Mouse (Mus musculus) CH12.LX (cell line): ENCODE measurements around the gene Dmbx1. TPM values are rescaled to one million over a fixed set of nuclear protein-coding genes. Genes with fewer than 3 reads are reported as not detected.

Source experiments
- DNase-seq: peaks from one replicate; pipeline ENCODE4 v3.0.0-alpha.2; 2013; ENCODE audit errors: extremely low read depth
- H3K27ac ChIP-seq: 2 replicates; pipeline ENCODE4 v1.5.1; 2012; ENCODE audit warnings: low read depth, mild to moderate bottlenecking, control low read depth, moderate library complexity; ENCODE audit not compliant: insufficient read depth
- H3K27me3 ChIP-seq: replicated peaks from 2 replicates; pipeline ENCODE3; 2012; ENCODE audit warnings: inconsistent platforms
- H3K36me3 ChIP-seq, 2 experiments: replicated peaks in 1 of 2; 2 replicates each; pipeline versions ENCODE3 to v1.6.1; 2012; ENCODE audit warnings: inconsistent platforms in 1 of 2, low read length in 1 of 2, mild to moderate bottlenecking in 1 of 2, mixed read lengths in 1 of 2, moderate library complexity in 1 of 2; ENCODE audit not compliant: control insufficient read depth in 1 of 2, insufficient read depth in 1 of 2
- H3K4me1 ChIP-seq, 2 experiments: 2 replicates each; pipeline ENCODE4 v1.6.1; 2012; ENCODE audit warnings: inconsistent platforms in 1 of 2, moderate library complexity in 1 of 2; ENCODE audit not compliant: insufficient read depth in 2 of 2, control insufficient read depth in 1 of 2
- H3K4me2 ChIP-seq: 2 replicates; pipeline ENCODE4 v1.6.1; 2012; ENCODE audit warnings: low read depth, mild to moderate bottlenecking, control low read depth; ENCODE audit not compliant: poor library complexity, insufficient read depth, severe bottlenecking
- H3K4me3 ChIP-seq, 3 experiments: fragments of 150-350 bp in 1 of 3; sonication (generic) in 1 of 3; replicated peaks in 1 of 3; 2 replicates each; pipeline versions ENCODE3 to v1.5.1; 2011 to 2012; ENCODE audit warnings: low read depth in 2 of 3, low read length in 2 of 3, mild to moderate bottlenecking in 2 of 3, moderate library complexity in 2 of 3, control low read depth in 1 of 3, improper control_type of control experiment in 1 of 3, inconsistent platforms in 1 of 3, mixed read lengths in 1 of 3; ENCODE audit not compliant: poor library complexity in 1 of 3
- H3K79me2 ChIP-seq: replicated peaks from 2 replicates; pipeline ENCODE4 v1.6.1; 2012; ENCODE audit warnings: mild to moderate bottlenecking, moderate library complexity; ENCODE audit not compliant: control insufficient read depth, poor library complexity, insufficient read depth, severe bottlenecking; ENCODE audit errors: extremely low read depth
- H3K9ac ChIP-seq: 2 replicates; pipeline ENCODE4 v1.6.1; 2012; ENCODE audit warnings: low read depth, mild to moderate bottlenecking, control low read depth, moderate library complexity; ENCODE audit not compliant: insufficient read depth
- H3K9me3 ChIP-seq: replicated peaks from 2 replicates; pipeline ENCODE3; 2012; ENCODE audit warnings: low read length, inconsistent platforms, mixed read lengths
- CTCF ChIP-seq, 2 experiments: IDR thresholded peaks in 1 of 2; conservative IDR thresholded peaks in 1 of 2; 2 replicates each; pipeline ENCODE4 v1.5.1; 2011 to 2012; ENCODE audit warnings: low read depth in 2 of 2, low read length in 2 of 2, improper control_type of control experiment in 1 of 2, inconsistent platforms in 1 of 2, mild to moderate bottlenecking in 1 of 2, moderate library complexity in 1 of 2
- ELF1 ChIP-seq: IDR thresholded peaks from 2 replicates; pipeline ENCODE4 v1.6.1; 2014; ENCODE audit warnings: low read depth, mild to moderate bottlenecking, inconsistent platforms, low read length, improper control_type of control experiment
- EP300 ChIP-seq: IDR thresholded peaks from 2 replicates; pipeline ENCODE4 v1.6.1; 2011; ENCODE audit warnings: low read length, improper control_type of control experiment
- GABPA ChIP-seq: IDR thresholded peaks from 2 replicates; pipeline ENCODE4 v1.6.1; 2012; ENCODE audit warnings: low read depth, low read length, improper control_type of control experiment, inconsistent platforms; ENCODE audit not compliant: insufficient replicate concordance
- IRF4 ChIP-seq: IDR thresholded peaks from 2 replicates; pipeline ENCODE4 v1.6.1; 2014; ENCODE audit warnings: low read depth, mild to moderate bottlenecking, inconsistent platforms, low read length, improper control_type of control experiment
- JUND ChIP-seq: conservative IDR thresholded peaks from 2 replicates; pipeline ENCODE4 v1.6.1; 2011; ENCODE audit warnings: low read depth, low read length, improper control_type of control experiment
- KAT2A ChIP-seq: IDR thresholded peaks from 2 replicates; pipeline ENCODE4 v1.6.1; 2012; ENCODE audit warnings: low read length, improper control_type of control experiment, inconsistent platforms; ENCODE audit not compliant: insufficient replicate concordance
- MAFK ChIP-seq: IDR thresholded peaks from 2 replicates; pipeline ENCODE4 v1.6.1; 2011; ENCODE audit warnings: low read length, improper control_type of control experiment; ENCODE audit not compliant: insufficient replicate concordance
- MEF2A ChIP-seq: IDR thresholded peaks from 2 replicates; pipeline ENCODE4 v1.6.1; 2014; ENCODE audit warnings: low read depth, mild to moderate bottlenecking, inconsistent platforms, low read length, improper control_type of control experiment, borderline replicate concordance
- RAD21 ChIP-seq: IDR thresholded peaks from 2 replicates; pipeline ENCODE4 v1.6.1; 2011; ENCODE audit warnings: low read depth, mild to moderate bottlenecking, low read length, improper control_type of control experiment, moderate library complexity
- SMC3 ChIP-seq: IDR thresholded peaks from 2 replicates; pipeline ENCODE4 v1.6.1; 2011; ENCODE audit warnings: low read depth, low read length, improper control_type of control experiment
- ZC3H11A ChIP-seq: IDR thresholded peaks from 2 replicates; pipeline ENCODE4 v1.6.1; 2012; ENCODE audit warnings: low read depth, mild to moderate bottlenecking, inconsistent platforms, low read length, improper control_type of control experiment
- ZKSCAN1 ChIP-seq: IDR thresholded peaks from 2 replicates; pipeline ENCODE4 v1.6.1; 2012; ENCODE audit warnings: low read depth, inconsistent platforms, low read length, improper control_type of control experiment, borderline replicate concordance
- ZNF384 ChIP-seq: IDR thresholded peaks from 2 replicates; pipeline ENCODE4 v1.6.1; 2012; ENCODE audit warnings: low read depth, low read length, improper control_type of control experiment, inconsistent platforms
- dilution Hi-C: fragments of 300-500 bp; cut with MboI; formaldehyde crosslinking; loops from 2 replicates; pipeline ENCODE4 v1.14.3; 2020; ENCODE audit warnings: low sequenced_read_pairs; ENCODE audit not compliant: extremely low pct_unique_long_range_greater_than_20kb, extremely low pct_ligation_motif_present
- in situ Hi-C: fragments of 300-500 bp; cut with MboI; formaldehyde crosslinking; loops from 3 replicates; pipeline ENCODE4 v1.14.3; 2019; ENCODE audit warnings: low sequenced_read_pairs, low pct_ligation_motif_present, low pct_unique_long_range_greater_than_20kb, mixed read lengths
- polyA plus RNA-seq: library from polyadenylated mRNA; unstranded; fragments of >175 nt; gene quantifications from 2 replicates; pipeline ENCODE4 v1.2.1, GENCODE M21; 2012; ENCODE audit warnings: low read depth; ENCODE audit not compliant: insufficient read length
- total RNA-seq, 2 experiments: library from RNA; depleted of rRNA; stranded (reverse); fragments of 300-350 nt in 1 of 2; fragments of >200 nt in 1 of 2; gene quantifications; 2 replicates each; pipeline ENCODE4 v1.2.3; 2012 to 2014

The Dmbx1 gene
- total and polyA plus RNA-seq, 3 experiments = not detected

- Histone ChIP-seq H3K36me3 (no peaks in the 10 kb centered on the region), H3K4me1 (no peaks in the 10 kb centered on the region), H3K79me2 (no peaks in the 10 kb centered on the region), H3K27me3 (peaks cover 84% of the 10 kb centered on the region), H3K4me2 (no peak overlapping the region), H3K9ac (no peak overlapping the region), H3K27ac (no peak overlapping the region)
- no peak for DNase-seq
- dilution Hi-C loops = no loop called here
- in situ Hi-C loops = loop anchor here (10.0 kb wide), 2 partner anchors 49 to 219 kb away; partner anchors contain the start of gene Efcab14
- TF ChIP-seq ZKSCAN1 = no peak
- TF ChIP-seq RAD21 = no peak
- TF ChIP-seq KAT2A = no peak
- TF ChIP-seq ELF1 = no peak
- no peak for TF ChIP-seq IRF4
- TF ChIP-seq, all 38 proteins: peak for 0
- H3K9me3 ChIP-seq = no peaks in the 10 kb centered on the region
- no peak overlapping the region for H3K4me3 ChIP-seq
These were observed 13.8 kb upstream of the Dmbx1 start for GRCm38 (mm10) chr4:115953559-115953958.

GRCm38 (mm10) chr4:115952758-115953157 is 13.0 kb upstream of the Dmbx1 start:
- DNase-seq = peak; percentile 59
- Histone ChIP-seq H3K9me3 (no peaks in the 10 kb centered on the region), H3K9ac (no peak overlapping the region), H3K79me2 (no peaks in the 10 kb centered on the region), H3K27ac (no peak overlapping the region), H3K27me3 (peaks cover 84% of the 10 kb centered on the region), H3K4me3 (no peak overlapping the region)
- dilution Hi-C loops = no loop called here
- TF ChIP-seq SMC3 (peak; percentile 84), EP300 (no peak), GABPA (no peak), IRF4 (0 out of 2 replicates have a peak, but pooled peaks have one; percentile 12), MAFK (no peak), ZNF384 (peak; percentile 33; the same call in 1 of the 2 replicates), RAD21 (peak; percentile 77), CTCF (conservative IDR thresholded peaks at IDR 0.05 in 1 of 2, IDR thresholded peaks at IDR 0.05 in 1 of 2; ENCODE audit: low read depth in 2 of 2, low read length in 2 of 2) (peak; percentile 74 to 84), ZC3H11A (peak; percentile 41; the same call in 1 of the 2 replicates), MEF2A (no peak), JUND (no peak)
- TF ChIP-seq, all 38 proteins: peak for 6
- Histone ChIP-seq H3K4me1 (no peaks in the 10 kb centered on the region; a peak in 1 of 4 replicates), H3K4me2 (no peak overlapping the region), H3K36me3 (no peaks in the 10 kb centered on the region)
- in situ Hi-C loops = loop anchor here (10.0 kb wide), 2 partner anchors 48 to 218 kb away; partner anchors contain the start of gene Efcab14
